Mouse (Mus musculus) heart, embryonic 14.5 days (tissue): ENCODE measurements around the gene Naa15. TPM values are rescaled to one million over a fixed set of nuclear protein-coding genes. Genes with fewer than 3 reads are reported as not detected.

Source experiments
- ATAC-seq: fragments of 200-750 bp; cut with Nextera tagmentation; 2 replicates; pipeline ENCODE4 v1.8.0; 2017; ENCODE audit warnings: low read depth, moderate TSS enrichment; ENCODE audit not compliant: insufficient number of reproducible peaks, insufficient read depth, low FRiP score
- H3K27ac ChIP-seq, 2 experiments: fragments of 200-500 bp in 1 of 2; fragments of 300-500 bp in 1 of 2; sonication (generic) in 1 of 2; replicated peaks in 1 of 2; 2 replicates each; pipeline ENCODE4 v1.5.1; 2012 to 2014; ENCODE audit warnings: low read depth in 2 of 2, low read length in 2 of 2, control low read depth in 1 of 2, mild to moderate bottlenecking in 1 of 2, mixed read lengths in 1 of 2; ENCODE audit not compliant: control insufficient read depth in 1 of 2, insufficient read depth in 1 of 2
- H3K27me3 ChIP-seq: fragments of 300-500 bp; sonication (generic); 2 replicates; pipeline ENCODE4 v1.6.1; 2014; ENCODE audit warnings: mild to moderate bottlenecking, low read length, control low read depth; ENCODE audit not compliant: control insufficient read depth, insufficient read depth
- H3K36me3 ChIP-seq: fragments of 300-500 bp; sonication (generic); 2 replicates; pipeline ENCODE4 v1.6.1; 2014; ENCODE audit warnings: mild to moderate bottlenecking, control low read depth, low read length, mixed read lengths; ENCODE audit not compliant: control insufficient read depth, insufficient read depth
- H3K4me1 ChIP-seq, 2 experiments: fragments of 200-500 bp in 1 of 2; fragments of 300-500 bp in 1 of 2; sonication (generic) in 1 of 2; 2 replicates each; pipeline ENCODE4 v1.6.1; 2012 to 2014; ENCODE audit warnings: low read length in 2 of 2, control low read depth in 1 of 2, mixed read lengths in 1 of 2; ENCODE audit not compliant: control insufficient read depth in 2 of 2, insufficient read depth in 2 of 2
- H3K4me2 ChIP-seq: fragments of 300-500 bp; sonication (generic); 2 replicates; pipeline ENCODE4 v1.6.1; 2014; ENCODE audit warnings: mild to moderate bottlenecking, low read length
- H3K4me3 ChIP-seq, 2 experiments: fragments of 200-500 bp in 1 of 2; fragments of 300-500 bp in 1 of 2; sonication (generic) in 1 of 2; 2 replicates each; pipeline ENCODE4 v1.5.1; 2012 to 2014; ENCODE audit warnings: low read length in 2 of 2, mild to moderate bottlenecking in 2 of 2, control low read depth in 1 of 2, low read depth in 1 of 2, moderate library complexity in 1 of 2; ENCODE audit not compliant: control insufficient read depth in 1 of 2, insufficient read depth in 1 of 2
- H3K9ac ChIP-seq: fragments of 300-500 bp; sonication (generic); 2 replicates; pipeline ENCODE4 v1.6.1; 2014; ENCODE audit warnings: mild to moderate bottlenecking, low read length
- H3K9me3 ChIP-seq: fragments of 300-500 bp; sonication (generic); 2 replicates; pipeline ENCODE4 v1.6.1; 2016; ENCODE audit warnings: low read length, control low read depth; ENCODE audit not compliant: control insufficient read depth
- WGBS: fragments of 180-500 bp; shearing (Covaris S2); extraction: QIAGEN DNeasy Blood & Tissue Kit; methylation state at CpG from one replicate; pipeline ENCODE4 v1.1.7; 2014; 5-methylcytosine and 5-hydroxymethylcytosine counted together
- polyA plus RNA-seq: library from polyadenylated mRNA; unstranded; fragments of >200 nt; fragmentation: Nextera tagmentation; extraction: Ambion mirVana; gene quantifications from 2 replicates; pipeline ENCODE4 v1.2.1, GENCODE M21; 2014

Naa15 gene
- polyA plus RNA-seq, 1 experiment from 2014 or later: 28.9 TPM

DNA sequence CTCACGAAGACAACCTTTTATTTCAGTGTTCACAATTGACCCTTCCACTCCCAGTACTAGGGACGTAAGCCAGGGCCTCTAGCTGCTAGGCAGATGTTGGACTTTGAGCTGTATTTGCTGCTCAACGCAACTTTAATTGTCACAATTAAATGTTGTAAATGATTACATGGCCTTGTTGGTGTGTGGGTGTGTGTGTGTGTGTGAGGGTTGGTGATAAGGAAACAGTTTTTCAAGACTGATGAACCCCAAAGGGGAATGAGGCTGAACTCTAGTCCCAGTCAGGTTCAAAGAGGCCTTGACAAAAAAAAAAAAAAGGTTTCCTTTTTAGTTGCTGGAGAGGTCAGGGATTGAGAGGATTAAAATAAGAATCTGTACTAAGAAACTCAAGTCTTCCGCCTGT is 102.5 kb downstream of the Naa15 start:
- H3K4me3 ChIP-seq: no peak overlapping the region
- peaks cover 54% of the 10 kb centered on the region for H3K36me3 ChIP-seq
- 84% methylated on average over 4 of the region's 4 CpGs for WGBS
- no peak overlapping the region for H3K27ac ChIP-seq
- no peaks in the 10 kb centered on the region for H3K9me3 ChIP-seq
- H3K27me3 ChIP-seq: no peaks in the 10 kb centered on the region
- H3K9ac ChIP-seq: no peak overlapping the region
- peaks cover 0 to 4% of the 10 kb centered on the region in 2 experiments; a peak in 1 of 4 replicates for H3K4me1 ChIP-seq
- no peak overlapping the region for H3K4me2 ChIP-seq
- no peak for ATAC-seq

DNA sequence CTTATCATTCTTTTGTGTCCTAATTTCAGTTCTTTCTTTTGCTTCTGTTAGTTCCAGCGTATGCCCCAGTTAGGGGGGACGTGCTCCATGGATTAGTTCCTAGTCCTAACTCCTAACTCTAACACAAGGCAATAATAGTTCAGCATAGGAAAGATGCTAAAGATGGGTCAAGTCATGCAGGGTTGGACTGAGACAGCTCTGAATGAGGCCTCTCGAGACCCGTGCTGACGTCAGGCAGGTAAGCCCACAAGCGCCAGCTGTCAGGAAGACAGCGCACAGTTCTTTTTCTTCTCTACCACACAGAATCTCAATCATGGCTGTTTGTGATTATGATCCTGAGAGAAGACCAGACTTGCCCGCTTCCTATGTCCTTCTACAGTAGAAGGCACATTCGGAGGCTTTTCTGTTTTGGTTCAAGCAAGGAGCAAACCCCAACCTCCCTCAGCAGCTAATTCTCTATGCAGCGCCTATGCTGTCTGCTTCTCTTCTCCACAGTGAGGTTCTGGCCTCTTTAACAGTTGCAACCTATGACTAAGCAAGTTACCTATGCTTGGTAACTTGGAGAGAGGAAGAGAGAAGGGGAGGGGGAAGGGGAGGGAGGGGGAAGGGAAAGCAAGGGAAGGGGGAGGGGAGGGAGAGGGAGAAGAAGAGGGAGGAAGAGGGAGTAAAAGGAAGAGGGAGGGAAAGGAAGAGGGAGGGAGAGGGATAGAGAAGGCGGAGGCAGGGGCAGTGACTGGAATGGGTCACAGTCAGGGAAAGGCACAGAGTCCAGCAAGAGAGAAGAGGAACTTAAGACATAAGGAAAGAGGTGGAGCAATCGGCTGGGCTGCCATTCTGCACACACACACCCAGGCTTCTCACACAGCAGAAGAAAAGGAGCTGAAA is 103.2 kb downstream of the Naa15 start:
- Histone ChIP-seq H3K9ac (no peak overlapping the region), H3K9me3 (no peaks in the 10 kb centered on the region), H3K36me3 (peaks cover 60% of the 10 kb centered on the region), H3K27ac (no peak overlapping the region), H3K27me3 (no peaks in the 10 kb centered on the region), H3K4me2 (no peak overlapping the region), H3K4me1 (peaks cover 0 to 4% of the 10 kb centered on the region in 2 experiments; a peak in 1 of 4 replicates), H3K4me3 (no peak overlapping the region)
- WGBS: 78% methylated on average over 12 of the region's 12 CpGs
- ATAC-seq: no peak

DNA sequence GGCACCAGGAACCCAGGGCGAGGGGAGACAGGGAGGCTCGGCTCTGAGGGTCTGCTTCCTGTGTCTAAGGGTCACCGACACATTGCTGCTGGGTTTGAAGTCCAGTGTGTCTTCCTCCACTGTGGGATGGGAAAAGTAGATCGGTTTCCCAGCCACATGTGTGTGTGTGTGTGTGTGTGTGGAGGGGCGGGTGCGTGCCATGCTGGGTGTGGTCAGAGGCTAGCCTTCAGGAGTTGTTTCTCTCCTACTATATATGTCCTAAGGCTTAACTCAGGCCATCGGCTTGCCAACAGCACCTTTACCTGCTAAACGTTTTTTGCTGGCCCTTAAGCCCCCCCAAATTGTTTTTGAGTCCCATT is 103.8 kb downstream of the Naa15 start:
- peaks cover 66% of the 10 kb centered on the region for H3K36me3 ChIP-seq
- whole genome bisulfite sequencing: 61% methylated on average over 8 of the region's 8 CpGs
- H3K27me3 ChIP-seq: no peaks in the 10 kb centered on the region
- H3K4me2 ChIP-seq: no peak overlapping the region
- peaks cover 0 to 4% of the 10 kb centered on the region in 2 experiments; a peak in 1 of 4 replicates for H3K4me1 ChIP-seq
- ATAC-seq: no peak
- no peaks in the 10 kb centered on the region for H3K9me3 ChIP-seq
- H3K4me3 ChIP-seq: no peak overlapping the region
- H3K9ac ChIP-seq: no peak overlapping the region
- H3K27ac ChIP-seq: no peak overlapping the region

GRCm38 (mm10) chr3:51521262-51521661 is 106.3 kb downstream of the Naa15 start:
- Histone ChIP-seq H3K4me1 (peaks cover 0 to 4% of the 10 kb centered on the region in 2 experiments; a peak in 1 of 4 replicates), H3K36me3 (peaks cover 85% of the 10 kb centered on the region), H3K9ac (no peak overlapping the region), H3K27me3 (no peaks in the 10 kb centered on the region), H3K27ac (no peak overlapping the region), H3K9me3 (no peaks in the 10 kb centered on the region), H3K4me3 (no peak overlapping the region), H3K4me2 (no peak overlapping the region)
- no peak for ATAC-seq
- WGBS: 94% methylated on average over 14 of the region's 14 CpGs

- WGBS: 89% methylated on average over 16 of the region's 16 CpGs
- Histone ChIP-seq H3K9me3 (no peaks in the 10 kb centered on the region), H3K4me2 (no peak overlapping the region), H3K36me3 (peaks cover 95% of the 10 kb centered on the region), H3K27ac (no peak overlapping the region), H3K4me3 (no peak overlapping the region), H3K4me1 (no peaks in the 10 kb centered on the region), H3K27me3 (no peaks in the 10 kb centered on the region), H3K9ac (no peak overlapping the region)
- no peak for ATAC-seq
Measured at GRCm38 (mm10) chr3:51525186-51525785, 110.3 kb downstream of the Naa15 start.

Other genes with a start within 250 kb of the Naa15 start
- gene Noct, start 190.7 kb upstream of the Naa15 start, polyA plus RNA-seq: 11.0 and 12.0 TPM in 2 replicates
- 60.7 and 62.8 TPM in 2 replicates for gene Elf2, start 74.5 kb upstream of the Naa15 start, polyA plus RNA-seq
- gene Mgarp, start 18.4 kb upstream of the Naa15 start, polyA plus RNA-seq: 7.7 and 8.6 TPM in 2 replicates
- gene Ndufc1, start 6.2 kb upstream of the Naa15 start, polyA plus RNA-seq: 1,752 and 1,832 TPM in 2 replicates
- 12.9 and 14.1 TPM in 2 replicates for gene Rab33b, start 68.8 kb downstream of the Naa15 start, polyA plus RNA-seq
- gene Setd7, start 145.7 kb downstream of the Naa15 start, polyA plus RNA-seq: 6.3 and 6.6 TPM in 2 replicates
- 3.0 and 5.1 TPM in 2 replicates for gene Mgst2, start 245.2 kb downstream of the Naa15 start, polyA plus RNA-seq